Mouse (Mus musculus): ENCODE data around the gene Pecr. TPM values are rescaled to one million over a fixed set of nuclear protein-coding genes. Genes with fewer than 3 reads are reported as not detected.
"Not testable (repeated sequence)": the region's sequence is repeated elsewhere in the genome, so short reads cannot be mapped to it uniquely, and the experiment has no call there.

Pecr gene
- polyA plus RNA-seq, 1 experiment: 2.8 TPM

DNA sequence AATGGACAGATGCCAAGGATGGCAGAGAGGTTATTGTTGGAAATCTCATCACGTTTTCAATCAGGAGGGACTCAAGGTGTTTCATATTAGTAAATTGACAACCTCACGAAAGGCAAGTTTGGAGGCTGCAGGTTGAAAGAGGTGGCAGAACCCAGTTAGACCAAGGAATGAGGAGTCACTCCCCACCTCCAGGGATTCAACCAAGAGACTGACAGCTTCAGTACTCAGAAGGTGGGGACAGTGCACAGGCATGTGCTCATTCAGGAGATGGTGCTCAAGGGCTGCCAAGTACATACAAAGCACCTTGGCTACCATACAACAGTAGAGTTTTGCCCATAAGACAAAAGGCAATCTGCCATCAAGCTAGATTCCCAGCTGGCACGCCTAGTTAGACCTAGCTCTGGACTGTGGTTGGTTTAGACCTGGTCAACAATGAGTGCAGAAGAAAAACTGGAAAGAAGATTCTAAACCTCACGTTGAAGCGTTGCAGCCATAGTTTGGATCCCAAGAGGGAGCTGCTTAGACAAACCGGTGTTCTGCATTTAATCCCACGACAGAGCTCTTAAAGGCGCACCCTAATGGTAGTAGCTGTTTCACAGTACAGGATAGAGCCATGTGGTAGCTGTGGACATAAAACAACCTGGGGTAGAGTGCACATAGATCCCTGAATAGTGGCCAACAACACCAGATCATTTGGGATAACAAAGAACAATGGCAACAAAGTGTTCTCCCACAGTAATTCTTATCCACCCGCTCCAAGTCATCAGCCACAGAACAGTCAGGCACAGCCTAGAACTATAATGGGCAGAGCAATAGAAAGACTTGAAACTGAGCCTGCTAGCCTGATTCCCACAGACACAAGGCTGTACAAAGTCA is 27.5 kb downstream of the Pecr start:
- Histone ChIP-seq H3K4me3 (ENCODE audit: extremely low read depth, insufficient read depth, insufficient read length) (no peak overlapping the region), H3K36me3 (ENCODE audit: control insufficient read depth, insufficient read depth, low read length) (no peaks in the 10 kb centered on the region), H3K27ac (ENCODE audit: insufficient read depth, low read length) (no peak overlapping the region), H3K4me1 (ENCODE audit: control insufficient read depth, insufficient read depth, insufficient read length) (no peaks in the 10 kb centered on the region), H3K27me3 (ENCODE audit: control insufficient read depth, insufficient read depth, low read length) (no peaks in the 10 kb centered on the region)
- DNase-seq (ENCODE audit: low read depth in 1 of 2, low spot score in 2 of 2): no peak
- no peak for TF ChIP-seq CTCF (IDR thresholded peaks at IDR 0.05; ENCODE audit: extremely low read depth, insufficient read depth, insufficient read length, insufficient replicate concordance)
- no peak for TF ChIP-seq POLR2A (IDR thresholded peaks at IDR 0.05; ENCODE audit: low read depth, low read length)
- 91% methylated on average over 9 of the region's 9 CpGs for WGBS

DNA sequence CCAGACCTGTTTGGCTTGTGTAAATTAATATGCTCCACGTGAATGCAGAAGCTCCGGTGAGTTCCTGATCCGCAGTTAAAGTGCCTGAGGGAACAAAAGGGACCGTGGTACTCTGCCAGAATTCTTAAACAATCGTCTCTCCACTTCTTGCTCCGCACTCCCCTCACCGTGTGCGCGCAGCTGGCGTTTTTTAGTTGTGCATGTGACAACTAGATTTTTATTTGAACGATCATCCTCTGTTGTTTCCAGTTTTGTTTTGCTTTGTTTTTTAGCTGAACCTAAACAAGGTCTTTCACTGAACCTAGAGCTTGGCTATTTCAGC is 28.3 kb downstream of the Pecr start:
- TF ChIP-seq POLR2A (IDR thresholded peaks at IDR 0.05; ENCODE audit: low read depth, low read length): no peak
- TF ChIP-seq CTCF (IDR thresholded peaks at IDR 0.05; ENCODE audit: extremely low read depth, insufficient read depth, insufficient read length, insufficient replicate concordance): no peak
- no peak for DNase-seq (ENCODE audit: low read depth in 1 of 2, low spot score in 2 of 2)
- no peak overlapping the region for H3K27ac ChIP-seq (ENCODE audit: insufficient read depth, low read length)
- no peak overlapping the region for H3K4me3 ChIP-seq (ENCODE audit: extremely low read depth, insufficient read depth, insufficient read length)
- WGBS: 73% methylated on average over 11 of the region's 11 CpGs
- H3K27me3 ChIP-seq (ENCODE audit: control insufficient read depth, insufficient read depth, low read length): no peaks in the 10 kb centered on the region
- H3K36me3 ChIP-seq (ENCODE audit: control insufficient read depth, insufficient read depth, low read length): no peaks in the 10 kb centered on the region
- H3K4me1 ChIP-seq (ENCODE audit: control insufficient read depth, insufficient read depth, insufficient read length): no peaks in the 10 kb centered on the region

DNA sequence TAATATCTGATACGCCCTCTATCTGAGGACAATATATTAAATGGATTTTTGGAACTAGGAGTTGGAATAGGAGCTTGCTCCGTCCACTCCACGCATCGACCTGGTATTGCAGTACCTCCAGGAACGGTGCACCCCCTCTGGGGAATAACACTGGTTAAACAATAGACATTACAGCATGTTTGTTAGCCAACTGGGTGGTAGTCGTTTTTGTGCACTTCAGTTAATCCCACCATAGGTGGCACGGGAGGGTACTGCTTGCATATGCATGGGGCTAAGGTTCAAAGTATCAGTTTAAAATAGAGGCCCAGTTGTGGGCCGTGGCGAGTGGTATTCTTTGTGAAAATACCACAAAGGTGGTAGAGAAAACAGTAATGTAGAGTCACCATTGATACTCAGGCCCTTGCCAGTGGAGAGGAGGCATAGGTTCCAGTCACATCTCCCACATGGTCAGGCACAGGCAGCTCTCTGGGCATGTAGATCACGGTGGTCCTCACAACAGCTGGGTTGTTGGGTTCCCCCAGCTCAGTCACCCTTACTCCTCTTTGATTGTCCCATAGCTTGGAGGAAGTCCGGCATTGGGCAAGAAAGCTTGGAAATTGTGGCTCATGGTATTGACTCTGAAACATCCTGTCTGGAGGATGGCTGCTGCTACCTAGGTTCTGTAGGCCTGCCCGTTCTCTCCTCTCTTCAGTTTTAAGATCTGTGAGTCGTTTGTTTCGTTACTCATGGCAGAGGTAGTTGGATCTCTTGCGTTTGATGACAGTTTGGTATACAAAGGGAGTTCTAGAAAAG is 28.9 kb downstream of the Pecr start:
- DNase-seq (ENCODE audit: low read depth in 1 of 2, low spot score in 2 of 2): peak in 1 of 2 experiments; percentile 53
- H3K27ac ChIP-seq (ENCODE audit: insufficient read depth, low read length): peak overlapping the region; percentile 14
- no peaks in the 10 kb centered on the region for H3K27me3 ChIP-seq (ENCODE audit: control insufficient read depth, insufficient read depth, low read length)
- H3K4me3 ChIP-seq (ENCODE audit: extremely low read depth, insufficient read depth, insufficient read length): no peak overlapping the region
- WGBS: 14% methylated on average over 15 of the region's 15 CpGs
- no peaks in the 10 kb centered on the region for H3K36me3 ChIP-seq (ENCODE audit: control insufficient read depth, insufficient read depth, low read length)
- TF ChIP-seq POLR2A (IDR thresholded peaks at IDR 0.05; ENCODE audit: low read depth, low read length): no peak; the same call in 1 of the 2 replicates
- no peak for TF ChIP-seq CTCF (IDR thresholded peaks at IDR 0.05; ENCODE audit: extremely low read depth, insufficient read depth, insufficient read length, insufficient replicate concordance)
- H3K4me1 ChIP-seq (ENCODE audit: control insufficient read depth, insufficient read depth, insufficient read length): no peaks in the 10 kb centered on the region

DNA sequence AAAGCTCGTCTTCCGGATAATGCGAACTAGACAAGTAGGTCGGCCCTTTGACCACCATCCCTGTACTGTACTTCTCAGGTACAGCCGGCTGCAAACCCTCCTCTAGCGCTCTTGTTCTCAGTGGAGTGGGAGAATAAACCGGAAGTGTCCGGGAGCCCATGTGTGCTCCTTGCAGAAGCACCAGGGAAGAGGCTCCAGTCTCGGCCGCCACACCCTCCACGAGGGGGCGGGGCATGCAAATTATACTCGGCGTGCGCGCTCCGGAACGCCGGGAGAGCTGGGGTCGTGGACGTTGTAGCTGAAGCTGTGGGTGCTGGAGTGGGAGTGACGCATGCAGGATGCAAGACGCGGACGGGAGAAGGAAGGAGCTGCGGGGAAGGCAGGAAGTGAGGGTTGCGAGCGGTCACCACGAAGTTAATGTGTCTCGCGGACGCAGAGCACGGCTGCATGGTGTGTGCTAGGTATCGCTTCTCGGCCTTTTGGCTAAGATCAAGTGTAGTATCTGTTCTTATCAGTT is 29.5 kb downstream of the Pecr start:
- peak; percentile 31 for TF ChIP-seq POLR2A (IDR thresholded peaks at IDR 0.05; ENCODE audit: low read depth, low read length)
- TF ChIP-seq CTCF (IDR thresholded peaks at IDR 0.05; ENCODE audit: extremely low read depth, insufficient read depth, insufficient read length, insufficient replicate concordance): no peak
- WGBS: under 1% methylated on average over 35 of the region's 35 CpGs

DNA sequence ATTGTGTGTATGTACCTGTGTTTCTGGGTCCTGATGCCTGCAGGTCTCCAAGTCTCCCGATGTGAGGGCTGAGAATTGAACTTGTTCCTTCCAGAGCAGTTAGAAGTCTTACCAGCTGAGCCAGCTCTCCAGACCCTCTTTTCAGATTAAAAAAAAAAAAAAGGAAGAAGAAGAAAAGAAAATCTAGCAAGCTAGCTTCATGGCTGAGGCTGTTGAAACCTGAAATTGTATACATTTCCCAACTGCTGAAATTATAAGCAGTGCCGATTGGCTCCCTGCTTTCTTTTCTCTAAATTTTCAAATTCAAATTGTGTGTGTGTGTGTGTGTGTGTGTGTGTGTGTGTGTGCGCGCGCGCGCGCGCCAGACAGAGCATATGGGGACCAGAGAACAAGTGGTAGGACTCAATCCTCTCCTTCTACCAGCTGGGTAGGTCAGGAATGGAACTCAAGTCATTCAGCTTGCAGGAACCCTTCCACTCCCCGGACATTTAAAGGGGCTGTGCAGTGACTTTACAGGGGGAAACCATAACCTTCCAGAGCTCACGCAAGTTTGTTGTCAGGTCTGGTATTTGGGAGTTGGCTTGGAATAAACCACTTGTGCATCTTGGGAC is 30.1 kb downstream of the Pecr start:
- TF ChIP-seq CTCF (IDR thresholded peaks at IDR 0.05; ENCODE audit: extremely low read depth, insufficient read depth, insufficient read length, insufficient replicate concordance) (no peak), POLR2A (IDR thresholded peaks at IDR 0.05; ENCODE audit: low read depth, low read length) (no peak)
- Histone ChIP-seq H3K27ac (ENCODE audit: insufficient read depth, low read length) (no peak overlapping the region), H3K4me1 (ENCODE audit: control insufficient read depth, insufficient read depth, insufficient read length) (no peaks in the 10 kb centered on the region), H3K27me3 (ENCODE audit: control insufficient read depth, insufficient read depth, low read length) (no peaks in the 10 kb centered on the region), H3K36me3 (ENCODE audit: control insufficient read depth, insufficient read depth, low read length) (no peaks in the 10 kb centered on the region), H3K4me3 (ENCODE audit: extremely low read depth, insufficient read depth, insufficient read length) (peak overlapping the region; percentile 69; the same call in 1 of the 2 replicates)
- no peak for DNase-seq (ENCODE audit: low read depth in 1 of 2, low spot score in 2 of 2)
- WGBS: 27% methylated on average over 11 of the region's 11 CpGs

More for the DNA sequence above, 29.5 kb downstream of the Pecr start:
- Histone ChIP-seq H3K27me3 (ENCODE audit: control insufficient read depth, insufficient read depth, low read length) (no peaks in the 10 kb centered on the region), H3K4me1 (ENCODE audit: control insufficient read depth, insufficient read depth, insufficient read length) (no peaks in the 10 kb centered on the region), H3K36me3 (ENCODE audit: control insufficient read depth, insufficient read depth, low read length) (no peaks in the 10 kb centered on the region), H3K4me3 (ENCODE audit: extremely low read depth, insufficient read depth, insufficient read length) (peak overlapping the region; percentile 69), H3K27ac (ENCODE audit: insufficient read depth, low read length) (peak overlapping the region; percentile 88)
- DNase-seq (ENCODE audit: low read depth in 1 of 2, low spot score in 2 of 2): peak; percentile 64 to 83

DNA sequence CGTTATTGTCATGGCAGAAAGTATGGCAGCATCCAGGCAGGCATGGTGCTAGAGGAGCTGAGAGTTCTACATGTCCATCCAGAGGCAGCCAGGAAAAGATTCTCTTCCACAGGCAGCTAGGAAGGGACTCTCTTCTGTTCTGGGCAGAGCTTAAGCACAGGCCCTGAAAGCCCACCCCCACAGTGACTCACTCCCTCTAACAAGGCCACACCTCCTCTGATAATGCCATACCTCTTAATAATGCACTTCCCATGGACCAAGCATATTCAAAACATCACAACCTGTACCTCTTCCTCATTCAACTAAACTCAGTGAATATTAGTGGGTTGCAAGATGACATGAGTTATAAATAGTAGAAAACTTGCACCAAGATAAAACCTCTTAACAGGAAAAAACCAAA is 32.3 kb downstream of the Pecr start:
- Histone ChIP-seq H3K4me1 (ENCODE audit: control insufficient read depth, insufficient read depth, insufficient read length) (no peaks in the 10 kb centered on the region), H3K4me3 (ENCODE audit: extremely low read depth, insufficient read depth, insufficient read length) (no peak overlapping the region), H3K36me3 (ENCODE audit: control insufficient read depth, insufficient read depth, low read length) (no peaks in the 10 kb centered on the region), H3K27me3 (ENCODE audit: control insufficient read depth, insufficient read depth, low read length) (no peaks in the 10 kb centered on the region), H3K27ac (ENCODE audit: insufficient read depth, low read length) (no peak overlapping the region)
- DNase-seq (ENCODE audit: low read depth in 1 of 2, low spot score in 2 of 2): no peak
- TF ChIP-seq CTCF (IDR thresholded peaks at IDR 0.05; ENCODE audit: extremely low read depth, insufficient read depth, insufficient read length, insufficient replicate concordance) (no peak), POLR2A (IDR thresholded peaks at IDR 0.05; ENCODE audit: low read depth, low read length) (no peak)
- 91% methylated on average over 1 of the region's 1 CpGs for WGBS

DNA sequence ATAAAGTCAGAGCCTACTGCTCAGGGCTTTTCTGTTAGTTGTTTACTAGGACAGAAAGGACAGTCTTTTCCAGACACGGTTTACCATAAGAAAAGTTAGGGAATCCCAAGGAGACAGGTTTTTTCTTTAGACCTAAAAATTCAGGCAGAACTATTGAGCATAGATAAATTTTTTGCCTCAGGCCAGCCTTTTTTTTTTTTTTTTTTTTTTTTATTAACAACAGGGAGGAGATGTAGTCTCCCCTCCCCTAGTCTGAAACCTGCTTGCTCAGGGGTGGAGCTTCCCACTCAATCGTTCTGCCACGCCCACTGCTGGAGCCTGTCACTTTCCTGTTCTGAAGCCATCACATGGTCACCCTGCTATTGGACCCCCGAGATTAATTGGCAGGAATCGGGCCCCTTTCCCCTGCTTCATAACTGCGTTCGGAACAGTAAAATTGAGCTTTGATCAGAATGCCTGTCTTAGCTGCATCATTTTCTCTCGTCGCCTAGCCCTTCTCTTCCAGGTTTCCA is 35.8 kb downstream of the Pecr start:
- not testable (repeated sequence) for H3K27me3 ChIP-seq (ENCODE audit: control insufficient read depth, insufficient read depth, low read length); H3K27ac ChIP-seq (ENCODE audit: insufficient read depth, low read length)
- WGBS: 80% methylated on average over 9 of the region's 9 CpGs

More for the DNA sequence above, 35.8 kb downstream of the Pecr start:
- H3K36me3 ChIP-seq (ENCODE audit: control insufficient read depth, insufficient read depth, low read length); H3K4me3 ChIP-seq (ENCODE audit: extremely low read depth, insufficient read depth, insufficient read length); H3K4me1 ChIP-seq (ENCODE audit: control insufficient read depth, insufficient read depth, insufficient read length); DNase-seq (ENCODE audit: low read depth in 1 of 2, low spot score in 2 of 2): not testable (repeated sequence)

Data from spleen, adult 2 months (tissue).